Mouse (Mus musculus): ENCODE results near the gene Rrm2. TPM values are rescaled to one million over a fixed set of nuclear protein-coding genes. Genes with fewer than 3 reads are reported as not detected.

Gene Rrm2
- total RNA-seq (2021) = 1 to 10 TPM; 4.9 to 5.2 TPM
- long read RNA-seq, experiment 1, transcript Rrm2-201 (10 exons, 2,193 nt) = major isoform, 10 of 10 reads
- long read RNA-seq, experiment 1, partial matches to known transcripts = 0 of 10 reads
- long read RNA-seq, experiment 1, other reads (novel, unspliced or antisense) = 0 of 10 reads
- long read RNA-seq, experiment 2, transcript Rrm2-201 (10 exons, 2,193 nt) = major isoform, 7 of 7 reads
- long read RNA-seq, experiment 2, partial matches to known transcripts = 0 of 7 reads
- long read RNA-seq, experiment 2, other reads (novel, unspliced or antisense) = 0 of 7 reads

- intact Hi-C loops (cut with DNase I) = no loop called here
- peak; percentile 89 to 94 for DNase-seq (ENCODE audit: low spot score in 2 of 2)
Observed at GRCm38 (mm10) chr12:24707954-24708823, at the start of gene Rrm2. Gene Rrm2, plus strand, starts transcription at chr12:24708241.

GRCm38 (mm10) chr12:24658998-24659397 lies 49.0 kb upstream of the Rrm2 start:
- intact Hi-C loops (cut with DNase I) = no loop called here
- DNase-seq (ENCODE audit: low spot score in 2 of 2) = no peak

- DNase-seq (ENCODE audit: low spot score in 2 of 2) = no peak
- intact Hi-C loops (cut with DNase I) = no loop called here
Observed at GRCm38 (mm10) chr12:24659923-24660322, 48.1 kb upstream of the Rrm2 start.

GRCm38 (mm10) chr12:24661100-24661499 lies 46.9 kb upstream of the Rrm2 start:
- intact Hi-C loops (cut with DNase I) = no loop called here
- DNase-seq (ENCODE audit: low spot score in 2 of 2) = no peak

GRCm38 (mm10) chr12:24662131-24662530 lies 45.9 kb upstream of the Rrm2 start:
- intact Hi-C loops (cut with DNase I) = no loop called here
- DNase-seq (ENCODE audit: low spot score in 2 of 2) = no peak

GRCm38 (mm10) chr12:24680096-24680491 lies 27.9 kb upstream of the Rrm2 start:
- intact Hi-C loops (cut with DNase I) = no loop called here
- peak; percentile 31 to 45 for DNase-seq (ENCODE audit: low spot score in 2 of 2)

- DNase-seq (ENCODE audit: low spot score in 2 of 2) = peak; percentile 32 to 35
- intact Hi-C loops (cut with DNase I) = no loop called here
Observed at GRCm38 (mm10) chr12:24680492-24681285, 27.4 kb upstream of the Rrm2 start.

- intact Hi-C loops (cut with DNase I) = no loop called here
- DNase-seq (ENCODE audit: low spot score in 2 of 2) = no peak
Observed at GRCm38 (mm10) chr12:24681286-24682023, 26.6 kb upstream of the Rrm2 start, which contains the start of gene Cys1. Gene Cys1, minus strand, starts transcription at chr12:24681813.

GRCm38 (mm10) chr12:24682563-24682962 lies 25.5 kb upstream of the Rrm2 start:
- peak; percentile 51 to 73 for DNase-seq (ENCODE audit: low spot score in 2 of 2)

GRCm38 (mm10) chr12:24683461-24683860 lies 24.6 kb upstream of the Rrm2 start:
- intact Hi-C loops (cut with DNase I) = no loop called here

More at GRCm38 (mm10) chr12:24682563-24682962, 25.5 kb upstream of the Rrm2 start:
- intact Hi-C loops (cut with DNase I) = no loop called here

GRCm38 (mm10) chr12:24686038-24686695 lies 21.9 kb upstream of the Rrm2 start:
- intact Hi-C loops (cut with DNase I) = no loop called here
- no peak for DNase-seq (ENCODE audit: low spot score in 2 of 2)

More at GRCm38 (mm10) chr12:24683461-24683860, 24.6 kb upstream of the Rrm2 start:
- DNase-seq (ENCODE audit: low spot score in 2 of 2) = no peak

- intact Hi-C loops (cut with DNase I) = no loop called here
- DNase-seq (ENCODE audit: low spot score in 2 of 2) = no peak
Observed at GRCm38 (mm10) chr12:24686696-24687346, 21.2 kb upstream of the Rrm2 start.

- no peak for DNase-seq (ENCODE audit: low spot score in 2 of 2)
- intact Hi-C loops (cut with DNase I) = no loop called here
Observed at GRCm38 (mm10) chr12:24690351-24690750, 17.7 kb upstream of the Rrm2 start.

GRCm38 (mm10) chr12:24696500-24697483 lies 11.2 kb upstream of the Rrm2 start:
- intact Hi-C loops (cut with DNase I) = loop anchor here (1.0 to 2.0 kb wide), 2 partner anchors 66 to 93 kb away; no protein-coding TSS in a partner anchor
- peak; percentile 88 to 92 for DNase-seq (ENCODE audit: low spot score in 2 of 2)

GRCm38 (mm10) chr12:24697484-24698204 lies 10.4 kb upstream of the Rrm2 start:
- no peak for DNase-seq (ENCODE audit: low spot score in 2 of 2)
- intact Hi-C loops (cut with DNase I) = loop anchor here (1.0 to 2.0 kb wide), 2 partner anchors 67 to 94 kb away; no protein-coding TSS in a partner anchor

- DNase-seq (ENCODE audit: low spot score in 2 of 2) = no peak
- intact Hi-C loops (cut with DNase I) = no loop called here
Observed at GRCm38 (mm10) chr12:24698514-24698913, 9.5 kb upstream of the Rrm2 start.
